Mouse (Mus musculus) ES-Bruce4 (cell line): ENCODE data around the gene Smim12. TPM values are rescaled to one million over a fixed set of nuclear protein-coding genes. Genes with fewer than 3 reads are reported as not detected.

Experiments used
- H3K27ac ChIP-seq: 2 replicates; pipeline ENCODE4 v1.5.1; 2012; ENCODE audit warnings: low read length, inconsistent platforms; ENCODE audit not compliant: insufficient read depth
- H3K27me3 ChIP-seq: 2 replicates; pipeline ENCODE4 v1.6.1; 2012; ENCODE audit warnings: mild to moderate bottlenecking, low read length, inconsistent platforms; ENCODE audit not compliant: control insufficient read depth, poor library complexity, insufficient read depth, severe bottlenecking
- H3K36me3 ChIP-seq: 2 replicates; pipeline ENCODE4 v1.6.1; 2012; ENCODE audit warnings: inconsistent platforms, mild to moderate bottlenecking, low read length, moderate library complexity; ENCODE audit not compliant: control insufficient read depth, poor library complexity, insufficient read depth, severe bottlenecking
- H3K4me1 ChIP-seq: one replicate; pipeline ENCODE4 v1.8.1; 2011; ENCODE audit warnings: low read length; ENCODE audit not compliant: control insufficient read depth, insufficient read depth
- H3K4me3 ChIP-seq: 2 replicates; pipeline ENCODE4 v1.5.1; 2011; ENCODE audit warnings: low read depth, mild to moderate bottlenecking, low read length
- H3K9ac ChIP-seq: 2 replicates; pipeline ENCODE4 v1.6.1; 2012; ENCODE audit warnings: low read depth, mild to moderate bottlenecking, inconsistent platforms; ENCODE audit not compliant: poor library complexity, severe bottlenecking
- H3K9me3 ChIP-seq: replicated peaks from 2 replicates; pipeline ENCODE4 v1.6.1; 2012; ENCODE audit warnings: mild to moderate bottlenecking, low read length, inconsistent platforms; ENCODE audit not compliant: control insufficient read depth, poor library complexity, insufficient read depth, severe bottlenecking
- CTCF ChIP-seq: IDR thresholded peaks from one replicate; pipeline ENCODE4 v1.8.1; 2011; ENCODE audit warnings: low read depth, low read length
- EP300 ChIP-seq: IDR thresholded peaks from 2 replicates; pipeline ENCODE4 v1.6.1; 2011; ENCODE audit warnings: low read depth, low read length; ENCODE audit not compliant: insufficient read depth
- POLR2A ChIP-seq: IDR thresholded peaks from one replicate; pipeline ENCODE4 v1.8.1; 2011; ENCODE audit warnings: low read length; ENCODE audit not compliant: insufficient read depth
- polyA plus RNA-seq: library from polyadenylated mRNA; stranded (reverse); fragments of >200 nt; gene quantifications from 2 replicates; pipeline ENCODE4 v1.2.4, GENCODE M21; 2011; ENCODE audit warnings: low read depth; ENCODE audit not compliant: missing spikeins, insufficient read depth, insufficient read length

The Smim12 gene
- polyA plus RNA-seq, 1 experiment, result 26.6 TPM

GRCm38 (mm10) chr4:127227051-127227673 lies 16.4 kb upstream of the Smim12 start:
- Histone ChIP-seq H3K9ac (no peak overlapping the region), H3K27me3 (no peaks in the 10 kb centered on the region), H3K9me3 (no peaks in the 10 kb centered on the region), H3K4me3 (no peak overlapping the region), H3K27ac (peak overlapping the region; percentile 83), H3K4me1 (peaks cover 4% of the 10 kb centered on the region), H3K36me3 (no peaks in the 10 kb centered on the region)
- TF ChIP-seq EP300 (peak; percentile 97), POLR2A (no peak), CTCF (no peak)

DNA sequence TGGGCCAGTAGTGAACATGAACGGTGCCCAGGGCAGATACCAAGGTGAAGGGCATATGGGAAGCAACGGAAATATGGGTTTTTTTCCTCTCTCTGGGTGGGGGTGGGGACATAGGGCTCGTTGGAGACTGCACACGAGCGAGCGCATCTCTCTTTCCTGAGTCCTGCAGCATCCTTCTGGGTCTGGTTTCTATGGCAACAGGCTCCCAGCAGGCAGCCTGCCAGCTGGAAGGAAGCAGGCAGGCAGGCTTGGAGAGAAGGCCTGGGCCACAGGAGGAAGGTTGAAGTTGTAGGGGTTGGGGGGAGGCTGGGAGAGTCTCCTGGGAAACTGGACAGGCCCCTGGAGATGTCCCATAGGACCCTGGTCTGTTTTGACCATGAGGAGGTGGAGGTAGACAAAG lies 11.6 kb upstream of the Smim12 start:
- Histone ChIP-seq H3K9ac (no peak overlapping the region), H3K27ac (no peak overlapping the region), H3K9me3 (no peaks in the 10 kb centered on the region), H3K4me3 (no peak overlapping the region), H3K36me3 (no peaks in the 10 kb centered on the region), H3K27me3 (no peaks in the 10 kb centered on the region), H3K4me1 (peaks cover 2% of the 10 kb centered on the region)
- TF ChIP-seq EP300, result no peak
- TF ChIP-seq CTCF, result no peak
- TF ChIP-seq POLR2A, result no peak

DNA sequence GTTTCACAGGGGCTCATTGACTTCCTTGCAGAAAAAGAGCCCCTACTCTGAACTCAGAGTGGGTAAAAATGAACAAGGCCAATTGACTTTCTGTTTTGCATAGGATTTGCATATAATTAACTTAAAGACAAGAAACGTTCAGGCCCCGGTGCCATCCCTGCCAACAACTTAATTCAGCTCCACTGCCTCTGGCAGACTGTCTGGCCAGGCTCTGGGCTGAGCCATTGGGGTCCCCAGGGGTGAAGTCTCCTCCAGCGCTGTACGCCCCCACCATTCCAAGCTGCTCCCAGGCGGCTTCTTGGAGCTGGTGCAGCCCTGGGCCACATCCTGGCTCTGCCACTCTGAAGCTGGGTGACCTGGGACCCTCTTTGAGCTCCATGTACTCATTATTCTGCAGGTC lies 11.0 kb upstream of the Smim12 start:
- no peaks in the 10 kb centered on the region for H3K9me3 ChIP-seq
- H3K9ac ChIP-seq, result no peak overlapping the region
- no peak overlapping the region for H3K4me3 ChIP-seq
- H3K27me3 ChIP-seq, result no peaks in the 10 kb centered on the region
- H3K36me3 ChIP-seq, result no peaks in the 10 kb centered on the region
- no peak for TF ChIP-seq POLR2A
- TF ChIP-seq CTCF, result no peak
- no peak for TF ChIP-seq EP300
- H3K4me1 ChIP-seq, result peaks cover 2% of the 10 kb centered on the region
- no peak overlapping the region for H3K27ac ChIP-seq

DNA sequence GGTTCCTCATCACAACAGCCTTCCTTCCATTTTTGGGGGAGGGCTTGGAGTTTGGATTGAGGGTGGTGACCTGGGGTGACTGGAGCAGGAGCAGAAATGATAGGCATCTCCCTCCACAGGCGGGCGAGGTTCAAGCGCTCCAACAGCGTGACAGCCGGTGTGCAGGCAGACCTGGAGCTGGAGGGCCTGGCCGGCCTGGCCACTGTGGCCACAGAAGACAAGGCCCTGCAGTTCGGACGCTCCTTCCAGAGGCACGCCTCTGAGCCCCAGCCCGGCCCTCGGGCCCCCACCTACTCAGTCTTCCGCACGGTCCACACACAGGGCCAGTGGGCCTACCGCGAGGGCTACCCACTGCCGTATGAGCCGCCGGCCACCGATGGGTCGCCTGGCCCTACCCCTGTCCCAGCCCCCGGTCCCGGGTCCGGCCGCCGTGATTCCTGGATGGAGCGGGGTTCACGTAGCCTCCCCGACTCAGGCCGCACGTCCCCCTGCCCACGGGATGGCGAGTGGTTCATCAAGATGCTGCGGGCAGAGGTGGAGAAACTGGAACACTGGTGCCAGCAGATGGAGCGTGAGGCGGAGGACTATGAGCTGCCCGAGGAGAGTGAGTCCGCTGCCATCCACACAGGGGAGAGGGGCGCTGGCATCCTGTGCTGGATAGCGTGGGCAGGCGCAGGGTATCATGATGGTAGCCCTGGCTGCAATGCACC lies 10.0 kb upstream of the Smim12 start:
- H3K4me3 ChIP-seq, result peak overlapping the region; percentile 31
- H3K36me3 ChIP-seq, result no peaks in the 10 kb centered on the region
- peaks cover 4% of the 10 kb centered on the region for H3K4me1 ChIP-seq
- H3K9ac ChIP-seq, result peak overlapping the region; percentile 35
- no peak overlapping the region for H3K27ac ChIP-seq
- TF ChIP-seq POLR2A (no peak), EP300 (no peak), CTCF (no peak)
- H3K27me3 ChIP-seq, result no peaks in the 10 kb centered on the region
- H3K9me3 ChIP-seq, result no peaks in the 10 kb centered on the region

DNA sequence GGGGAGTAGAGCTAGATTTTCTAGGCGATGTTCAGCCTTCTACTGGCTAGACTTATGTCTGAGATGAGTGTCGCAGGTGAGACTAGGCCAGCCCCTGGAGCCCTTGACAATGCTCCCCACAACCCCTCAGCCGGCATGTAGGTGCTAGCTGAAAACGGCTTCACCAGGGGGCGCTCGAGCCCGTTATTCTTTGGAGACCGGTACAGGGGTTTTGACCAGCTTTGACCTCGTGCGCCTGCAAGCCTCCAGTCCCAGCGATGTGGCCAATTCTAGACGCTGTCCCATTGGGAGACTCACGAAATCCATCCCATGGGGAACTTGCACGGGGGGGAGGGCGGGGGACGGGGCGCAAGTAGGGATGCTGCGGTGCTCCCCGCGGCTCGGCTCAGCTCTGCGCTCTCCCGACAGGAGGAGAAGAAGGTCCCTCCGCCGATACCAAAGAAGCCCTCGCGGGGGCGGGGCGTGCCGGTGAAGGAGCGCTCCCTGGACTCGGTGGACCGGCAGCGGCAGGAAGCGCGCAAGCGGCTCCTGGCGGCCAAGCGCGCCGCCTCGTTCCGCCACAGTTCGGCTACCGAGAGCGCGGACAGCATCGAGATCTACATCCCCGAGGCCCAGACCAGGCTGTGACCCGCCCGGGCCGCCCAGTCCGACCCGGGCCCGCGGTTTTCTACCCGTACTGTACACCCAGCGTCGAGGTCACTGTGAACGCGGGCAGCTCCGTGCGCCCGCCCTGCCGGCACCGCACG lies 7.7 kb upstream of the Smim12 start:
- Histone ChIP-seq H3K4me3 (peak overlapping the region; percentile 80), H3K4me1 (peaks cover 4% of the 10 kb centered on the region), H3K27ac (no peak overlapping the region), H3K36me3 (no peaks in the 10 kb centered on the region), H3K9me3 (no peaks in the 10 kb centered on the region), H3K9ac (peak overlapping the region; percentile 88), H3K27me3 (no peaks in the 10 kb centered on the region)
- TF ChIP-seq POLR2A (no peak), CTCF (peak; percentile 62), EP300 (no peak)

DNA sequence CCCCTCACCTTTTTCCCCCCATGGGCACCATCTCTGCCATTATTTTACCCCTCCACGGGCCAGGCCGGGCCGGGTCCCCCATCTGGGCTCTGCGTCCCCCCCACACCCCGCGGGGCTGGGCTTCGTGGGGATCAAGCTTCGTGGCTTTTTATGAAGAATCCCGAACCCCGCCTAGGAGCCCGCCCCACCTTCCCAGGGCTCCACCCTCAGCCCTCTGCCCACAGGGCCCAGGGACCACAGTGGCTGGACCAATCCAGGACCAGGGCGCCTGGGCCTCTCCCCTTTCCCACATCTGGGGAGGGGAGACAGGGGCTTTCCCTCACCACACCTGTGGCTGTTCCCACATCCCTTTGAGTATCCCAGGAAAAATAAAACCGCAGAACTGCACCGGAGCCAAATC lies 7.0 kb upstream of the Smim12 start:
- Histone ChIP-seq H3K9me3 (no peaks in the 10 kb centered on the region), H3K27ac (no peak overlapping the region), H3K4me3 (peak overlapping the region; percentile 80), H3K36me3 (no peaks in the 10 kb centered on the region), H3K4me1 (peaks cover 4% of the 10 kb centered on the region), H3K27me3 (no peaks in the 10 kb centered on the region), H3K9ac (peak overlapping the region; percentile 88)
- no peak for TF ChIP-seq CTCF
- TF ChIP-seq EP300, result no peak
- TF ChIP-seq POLR2A, result no peak
